Mouse (Mus musculus): Measurements from ENCODE around the gene Gm37240.

Gm37240 gene

DNA sequence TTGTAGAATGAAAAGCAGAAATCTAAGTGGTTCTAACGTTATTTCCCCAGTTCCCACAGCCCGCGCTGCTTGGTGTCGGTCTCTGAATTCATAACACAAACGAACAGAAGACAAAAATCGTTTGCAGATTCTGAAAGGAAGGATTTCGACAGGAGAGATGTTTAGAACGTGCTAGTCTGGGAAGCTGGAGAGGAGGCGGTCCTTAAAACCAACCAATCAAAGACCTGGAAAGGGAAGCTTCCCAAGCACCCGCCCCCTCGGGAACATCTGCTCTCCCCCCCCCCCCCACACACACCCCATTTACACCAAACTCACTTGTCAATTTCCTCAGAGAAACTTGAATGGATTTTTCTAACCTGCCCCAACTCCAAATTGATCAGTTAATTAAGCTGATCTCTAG lies 780.4 kb downstream of the Gm37240 start:
- DNase-seq, result no peak

DNA sequence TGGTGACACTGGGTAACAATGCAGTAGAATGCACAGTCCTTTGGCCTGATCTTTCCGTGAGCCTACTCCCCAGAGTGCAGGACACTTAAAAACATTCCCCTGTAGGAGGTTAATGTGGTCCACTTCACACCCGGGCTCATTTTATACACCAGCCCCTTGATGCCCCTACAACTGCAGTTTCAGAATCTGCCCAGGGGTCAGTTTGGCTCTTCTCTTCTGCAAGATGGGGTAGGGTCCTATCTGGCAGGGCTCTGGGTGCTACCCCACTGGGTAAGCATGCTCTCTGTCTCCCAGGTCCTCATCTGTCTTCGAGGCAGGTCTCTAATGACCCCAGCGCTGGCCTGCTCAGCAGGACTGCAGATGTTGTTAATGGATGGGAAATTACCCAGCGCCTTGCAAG lies 783.0 kb downstream of the Gm37240 start:
- DNase-seq, result no peak

DNA sequence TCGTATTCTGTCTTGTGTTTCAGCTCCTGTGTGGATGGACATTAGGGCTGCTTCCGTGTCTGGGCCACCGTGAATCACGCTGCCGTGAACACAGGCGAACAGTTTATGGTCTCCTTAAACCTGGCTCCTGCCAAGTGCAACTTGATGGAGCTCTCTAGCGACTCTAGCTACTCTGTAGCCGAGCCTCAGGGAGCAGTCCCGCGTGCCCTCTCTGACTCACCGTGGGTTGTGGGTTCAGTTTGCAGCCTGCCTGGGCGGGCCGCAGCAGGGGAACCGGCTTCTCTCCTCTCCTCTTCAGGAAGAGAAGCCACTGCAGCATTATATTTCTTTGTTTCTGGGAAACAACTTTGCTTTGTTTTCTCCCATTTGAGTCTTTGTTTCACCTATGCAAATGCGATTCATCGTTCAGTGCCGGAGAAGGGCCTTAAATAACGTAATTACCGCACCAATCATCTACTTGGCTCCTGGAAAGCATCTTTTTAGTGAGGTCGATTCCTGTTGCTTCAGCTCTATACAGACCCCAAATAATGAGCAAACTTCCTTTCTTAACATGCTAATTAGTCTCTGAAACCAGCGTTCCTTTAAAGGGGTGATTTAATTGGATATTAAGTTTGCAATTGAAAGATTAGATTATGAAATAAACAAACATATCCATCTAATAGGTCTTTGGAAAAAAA lies 806.3 kb downstream of the Gm37240 start:
- DNase-seq, result no peak

DNA sequence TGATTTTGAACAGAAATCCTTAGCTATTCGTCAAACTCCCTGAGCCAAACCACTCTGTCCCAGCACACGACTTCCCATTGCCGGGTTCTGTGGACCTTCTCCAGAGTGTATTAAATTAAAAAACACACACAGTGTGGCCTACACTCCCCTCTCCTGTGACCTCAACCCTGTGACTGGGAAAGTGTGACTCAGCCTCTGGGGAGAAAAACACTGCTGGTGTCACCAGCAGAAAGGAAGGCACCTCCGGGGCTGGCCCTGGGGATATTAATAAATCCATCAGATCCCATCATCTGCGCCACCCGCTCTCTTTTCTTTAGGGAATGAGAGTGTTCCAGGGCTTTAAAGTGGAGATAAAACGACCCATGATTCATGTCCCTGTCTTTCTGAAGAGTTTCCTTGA lies 823.2 kb downstream of the Gm37240 start:
- DNase-seq, result no peak

DNA sequence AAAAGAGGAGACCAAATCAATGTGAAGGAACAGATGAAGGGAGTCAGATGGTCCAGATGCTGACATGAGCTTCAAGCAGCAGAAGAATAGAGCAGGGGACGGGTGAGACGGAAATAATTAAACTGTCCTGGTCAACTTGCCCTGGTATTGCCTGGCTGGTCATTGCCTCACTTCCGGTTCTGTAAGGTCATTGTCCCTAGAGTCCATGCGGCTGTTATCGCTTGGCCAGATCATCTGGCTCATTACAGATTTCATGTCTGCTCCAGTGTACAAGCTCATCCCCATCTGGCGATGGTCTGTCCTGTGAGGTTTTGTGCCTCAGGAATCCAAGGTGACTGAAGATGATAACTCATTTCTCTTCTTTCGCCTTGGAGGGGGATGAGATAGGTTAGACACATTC lies 827.2 kb downstream of the Gm37240 start:
- no peak for DNase-seq

DNA sequence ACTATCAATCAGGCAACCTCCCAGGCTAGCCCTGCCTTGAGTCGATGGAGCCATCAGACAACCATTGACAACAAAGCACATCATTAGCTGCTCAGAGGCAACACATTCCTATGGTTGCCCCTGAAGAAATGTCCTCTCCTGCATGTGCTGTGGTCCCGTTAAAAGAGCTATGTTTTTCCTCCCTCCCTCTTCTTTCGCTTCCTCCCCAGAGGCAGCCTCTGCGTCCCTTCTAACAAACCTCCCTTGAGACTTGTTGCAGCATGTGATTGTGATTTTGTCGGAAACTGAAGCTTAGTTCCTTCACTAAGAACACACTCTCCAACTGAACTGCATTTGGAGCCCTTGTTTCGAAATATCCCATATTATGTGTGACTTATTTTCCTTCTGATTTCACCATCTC lies 830.1 kb downstream of the Gm37240 start:
- no peak for DNase-seq

DNA sequence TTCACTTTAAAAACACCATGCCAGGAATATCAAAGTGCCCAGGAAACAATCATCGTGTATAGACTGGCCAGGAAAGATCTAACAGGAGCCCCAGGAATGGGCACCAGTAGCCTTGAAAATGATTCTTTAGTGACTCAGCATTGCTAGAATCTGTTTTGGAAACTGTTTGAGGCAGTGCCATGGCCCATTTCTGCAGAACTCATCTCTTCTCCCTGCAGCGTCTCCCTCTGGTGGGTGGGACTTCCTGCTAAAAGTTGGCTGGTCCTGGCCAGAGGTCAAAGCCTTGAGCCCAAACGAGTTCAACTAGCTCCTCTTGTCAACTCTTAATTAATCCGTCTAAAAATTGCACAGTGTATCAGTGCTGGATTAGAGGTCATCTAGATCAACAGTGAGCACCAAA lies 833.8 kb downstream of the Gm37240 start:
- DNase-seq, result no peak

DNA sequence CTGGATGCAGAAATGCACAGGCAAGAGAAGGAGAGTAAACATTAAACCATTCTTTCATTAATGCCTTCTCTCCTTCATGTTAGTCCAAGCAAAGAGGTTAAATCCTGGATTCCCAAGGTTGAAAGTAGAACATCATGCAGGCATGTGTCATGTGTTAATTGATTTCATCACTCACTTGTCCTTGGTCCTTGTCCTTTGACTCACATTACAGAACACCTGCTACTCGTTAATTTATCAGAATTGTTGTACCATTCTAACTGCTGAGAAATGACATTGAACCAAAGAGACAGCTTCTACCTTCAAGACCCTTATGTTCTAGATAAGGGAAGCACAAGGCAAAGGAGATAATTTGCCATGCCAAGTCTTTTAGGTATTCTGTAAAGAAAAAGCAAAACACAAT lies 835.1 kb downstream of the Gm37240 start:
- DNase-seq, result no peak

DNA sequence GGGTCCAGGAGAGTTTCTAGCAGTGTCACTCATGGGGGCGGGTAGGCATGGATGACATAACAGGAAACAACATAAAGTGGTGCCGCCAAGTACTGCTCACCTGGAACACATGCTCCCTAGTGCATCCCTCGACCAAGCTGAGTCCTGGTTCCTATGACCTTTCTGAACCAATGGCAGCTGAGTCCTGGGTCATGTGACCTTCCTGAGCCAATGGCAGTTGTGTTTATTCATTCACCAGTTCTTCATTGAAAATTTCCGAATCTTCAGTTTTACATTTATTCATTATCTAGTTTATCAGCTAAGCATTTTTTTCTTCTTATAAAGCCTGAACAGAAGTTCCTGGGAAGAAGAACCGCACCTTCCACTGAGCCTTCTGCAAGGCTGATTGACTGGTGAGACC lies 838.7 kb downstream of the Gm37240 start:
- DNase-seq, result no peak

DNA sequence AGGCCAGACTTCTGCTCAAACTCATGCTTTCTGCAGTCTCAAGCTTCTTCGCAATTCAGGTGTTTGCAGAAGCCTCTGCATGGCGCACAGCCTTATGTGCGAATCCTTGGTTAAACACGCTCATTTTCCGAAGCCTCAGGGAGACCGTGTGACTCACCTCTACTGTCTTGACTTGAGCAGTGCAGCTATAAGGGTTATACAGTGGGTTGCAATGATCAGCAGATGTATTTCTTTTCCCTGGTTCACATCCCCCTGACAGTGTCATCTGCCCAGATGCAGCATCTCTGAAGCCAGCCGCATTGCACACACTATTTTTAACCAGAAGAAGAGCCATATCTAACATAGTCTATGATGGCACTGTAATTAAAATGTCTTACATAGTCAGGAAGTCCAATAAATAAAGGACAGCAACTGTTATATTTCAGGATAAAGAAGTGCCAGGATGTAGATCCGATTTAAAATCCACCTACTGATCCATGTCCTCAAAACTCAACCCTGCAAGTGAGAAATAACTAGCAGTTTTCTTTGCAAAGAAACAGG lies 843.6 kb downstream of the Gm37240 start:
- no peak for DNase-seq

DNA sequence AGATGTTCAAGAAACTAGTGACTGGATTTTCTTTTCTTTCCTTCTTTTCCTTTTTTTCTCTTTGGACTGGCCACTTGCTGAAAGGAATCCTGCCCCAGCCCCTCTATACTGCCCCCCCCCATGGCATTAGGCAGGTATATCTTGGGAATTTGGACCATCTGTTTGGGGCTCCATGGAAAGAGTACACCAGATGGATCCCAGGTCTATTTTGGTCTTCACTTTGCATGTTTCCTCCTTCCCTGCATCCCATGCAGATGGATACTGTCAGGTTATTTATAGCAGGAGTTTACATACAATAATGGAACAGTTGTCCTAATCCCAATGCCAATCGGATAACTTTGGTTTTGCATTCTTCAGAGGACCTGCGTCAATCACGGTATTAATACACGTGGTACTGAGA lies 845.2 kb downstream of the Gm37240 start:
- peak; percentile 62 for DNase-seq

DNA sequence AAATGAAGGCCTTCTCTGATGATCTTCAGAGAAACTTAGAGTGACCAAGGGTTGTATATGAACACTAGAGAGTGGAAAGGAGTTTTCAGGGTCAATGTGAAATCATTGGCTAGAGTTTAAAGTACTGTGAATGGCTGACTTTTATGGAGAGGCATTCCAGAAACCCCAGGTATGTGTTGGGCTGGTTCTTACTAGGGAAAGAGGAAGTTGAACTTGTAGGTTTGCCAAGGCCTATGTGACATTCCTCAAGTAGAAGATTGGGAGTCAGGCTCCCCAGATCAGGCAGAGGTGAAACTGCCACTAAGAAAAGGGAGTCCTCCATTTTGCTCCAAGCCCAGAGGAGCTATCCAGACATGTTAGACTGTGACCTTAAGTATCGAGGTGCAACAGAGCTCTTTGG lies 858.2 kb downstream of the Gm37240 start:
- DNase-seq, result no peak

DNA sequence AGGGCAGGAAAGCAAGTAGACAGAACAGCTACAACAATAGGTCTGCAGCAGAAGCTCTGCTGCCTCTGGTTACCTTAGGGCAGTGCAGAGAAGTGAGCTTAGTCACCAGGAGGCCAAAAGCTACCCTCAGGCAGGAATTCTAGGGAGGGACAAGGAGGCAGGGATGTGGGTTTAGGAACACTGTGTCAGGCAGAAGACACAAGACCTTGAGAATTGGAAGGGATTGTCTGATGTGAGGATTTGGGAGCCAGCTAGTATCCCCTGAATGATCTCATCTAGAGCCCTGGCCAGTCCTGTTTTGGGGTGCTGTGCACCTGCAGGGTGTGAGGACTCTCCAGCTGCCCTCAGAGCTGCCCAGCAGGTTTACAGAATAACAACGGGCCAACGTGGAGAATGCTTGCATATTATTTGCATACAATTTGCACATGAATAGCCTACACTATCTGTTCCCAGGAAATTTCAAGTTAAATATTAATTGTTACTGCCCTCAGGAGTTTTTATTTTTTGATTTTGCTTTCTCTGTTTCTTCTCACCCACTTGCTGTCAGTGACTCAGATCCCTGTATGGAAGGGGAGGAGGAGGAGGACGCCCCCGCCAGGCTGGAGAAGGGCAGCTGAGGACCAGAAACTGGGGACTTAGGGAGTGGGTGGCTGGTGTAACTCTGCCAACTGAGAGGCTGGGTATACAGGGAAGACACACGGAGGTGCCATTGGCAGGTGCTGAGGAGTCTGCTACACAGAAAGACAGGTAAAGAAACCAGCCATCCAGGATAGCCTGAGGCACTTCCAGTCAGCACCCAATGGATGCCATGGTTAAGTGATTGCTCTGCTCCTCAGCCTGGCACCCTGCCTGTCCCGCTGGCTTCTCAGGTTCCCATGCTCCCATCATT lies 862.3 kb downstream of the Gm37240 start:
- no peak for DNase-seq

DNA sequence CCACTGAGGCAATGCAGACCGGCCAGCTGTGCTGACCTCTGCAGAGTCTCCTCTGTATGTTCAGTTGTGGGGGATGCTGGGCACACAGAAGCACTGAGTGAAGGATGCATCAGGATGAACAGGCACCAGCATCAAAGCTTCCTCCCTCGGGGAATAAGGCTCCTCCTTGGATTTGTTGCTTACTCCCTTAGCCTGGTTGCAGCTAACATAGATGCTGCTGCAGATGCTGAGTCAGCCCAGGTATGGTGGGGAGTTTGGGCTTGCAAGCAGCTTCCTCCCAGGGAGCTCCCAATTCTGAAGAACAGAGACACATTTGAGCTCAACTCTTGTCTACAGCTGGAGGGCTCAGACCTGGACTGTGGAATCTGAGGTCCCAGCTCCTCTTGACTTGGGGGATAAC lies 863.1 kb downstream of the Gm37240 start:
- DNase-seq, result no peak

DNA sequence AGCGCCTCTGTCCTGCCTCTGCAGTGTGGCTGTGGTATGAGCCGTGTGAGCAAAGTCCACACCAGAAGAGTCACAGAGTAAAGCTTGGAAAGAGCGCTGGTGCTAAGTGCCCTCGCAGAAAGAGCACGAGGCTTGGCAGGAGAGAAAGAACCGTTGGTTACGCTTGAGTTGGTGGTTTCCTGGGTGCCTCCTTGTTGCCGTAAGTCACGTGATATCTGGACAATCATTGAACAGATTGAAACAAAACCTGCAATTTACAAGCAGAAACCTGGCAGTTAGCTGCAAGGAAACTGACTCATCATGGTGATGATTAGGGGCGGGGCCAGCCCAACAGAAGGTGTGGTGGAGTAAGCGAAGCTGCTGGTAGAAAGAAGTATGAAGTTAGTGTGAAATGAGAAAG lies 864.5 kb downstream of the Gm37240 start:
- no peak for DNase-seq

DNA sequence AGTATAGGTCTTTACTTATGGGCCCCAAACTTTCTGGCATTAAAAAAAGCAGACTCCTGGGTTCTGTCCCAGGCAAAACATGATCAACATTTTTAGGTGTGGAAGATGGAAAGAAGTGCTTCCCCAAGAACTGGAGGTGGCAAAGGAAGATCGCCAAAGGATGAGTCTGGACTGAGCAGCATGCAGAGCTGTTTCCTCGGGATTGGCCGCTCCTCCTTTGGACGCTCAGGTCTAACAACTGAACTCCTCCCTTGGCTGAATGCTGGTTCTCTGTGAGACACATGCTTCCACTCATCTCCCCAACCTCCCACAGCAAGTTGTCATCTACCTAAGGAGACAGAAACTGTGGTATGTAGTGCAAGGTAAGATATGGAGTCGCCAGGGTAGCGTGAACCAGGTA lies 865.5 kb downstream of the Gm37240 start:
- DNase-seq, result no peak

DNA sequence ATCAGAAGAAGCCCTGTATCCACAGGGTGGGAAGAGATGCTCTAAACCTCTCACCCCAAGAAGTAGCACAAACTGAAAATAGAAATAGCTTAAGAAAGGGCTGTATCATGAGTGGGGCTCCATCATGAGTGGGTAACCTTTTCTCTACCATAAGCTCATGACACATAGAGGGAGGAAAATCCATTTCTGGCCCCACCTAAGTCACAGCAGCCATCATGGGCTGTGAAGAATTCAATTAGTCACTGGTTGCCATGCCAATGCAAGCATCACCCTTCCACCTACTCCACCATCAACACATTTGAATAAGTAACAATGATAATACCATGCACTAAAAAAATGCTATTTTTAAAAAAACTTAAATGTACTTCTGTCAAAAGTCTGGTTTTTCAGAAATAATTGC lies 867.2 kb downstream of the Gm37240 start:
- DNase-seq, result no peak

DNA sequence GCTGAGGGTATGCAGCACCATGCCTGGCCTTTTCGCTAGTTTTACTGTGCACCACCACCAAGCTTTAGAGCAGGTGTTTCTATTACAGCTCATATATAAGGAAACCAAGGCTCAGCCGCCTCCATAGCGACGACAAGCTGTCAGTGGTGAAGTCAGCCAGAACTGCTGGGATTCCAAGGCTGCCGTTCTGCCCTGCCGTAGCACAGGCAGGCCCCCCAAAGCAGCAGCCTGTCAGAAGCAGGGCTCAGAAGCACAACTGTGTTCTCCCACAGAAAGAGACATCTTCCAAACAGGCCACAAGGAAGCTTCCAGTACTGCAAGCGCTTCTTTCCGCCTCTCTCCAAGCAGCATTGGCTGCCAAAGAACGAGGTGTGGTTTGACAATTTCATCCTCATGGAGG lies 871.7 kb downstream of the Gm37240 start:
- DNase-seq, result no peak

DNA sequence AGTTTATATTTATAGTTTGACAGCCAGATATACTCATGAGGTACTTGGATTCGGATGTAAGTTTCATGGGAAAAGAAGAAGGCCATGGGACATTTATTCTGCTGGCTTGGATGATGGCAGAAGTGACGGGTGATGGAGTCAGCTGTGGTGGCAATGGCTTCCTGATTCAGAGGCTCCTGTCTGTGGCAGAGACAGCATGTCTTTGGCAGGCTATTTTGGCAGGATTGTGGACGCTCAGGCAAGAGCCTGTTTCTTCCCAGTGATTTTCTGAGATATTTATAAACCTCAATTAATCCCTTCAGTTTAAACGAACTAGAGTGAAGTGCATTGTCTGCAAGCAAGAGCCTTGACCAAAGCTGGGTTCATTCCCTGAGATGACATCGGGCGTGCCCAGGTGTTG lies 874.4 kb downstream of the Gm37240 start:
- no peak for DNase-seq

DNA sequence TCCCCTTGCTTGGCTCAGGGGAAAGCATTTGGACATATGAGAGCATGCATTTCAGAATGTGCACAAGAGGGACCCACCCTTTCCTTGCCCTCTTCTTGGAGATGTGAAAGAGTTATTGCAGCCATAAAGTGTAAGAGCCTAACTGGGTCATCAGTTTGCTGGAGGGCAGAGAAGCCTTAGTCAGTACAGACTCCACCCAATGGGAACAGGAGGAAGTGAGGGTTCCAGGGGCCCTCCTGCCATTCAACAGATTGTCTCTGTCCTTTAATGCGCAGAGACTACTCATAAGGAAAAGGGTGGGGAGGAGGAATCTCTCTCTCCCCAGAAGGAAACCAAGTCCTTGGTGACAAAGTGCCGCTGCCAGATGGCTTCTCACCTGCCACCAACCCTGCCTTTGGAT lies 882.1 kb downstream of the Gm37240 start:
- DNase-seq, result peak; percentile 6

DNA sequence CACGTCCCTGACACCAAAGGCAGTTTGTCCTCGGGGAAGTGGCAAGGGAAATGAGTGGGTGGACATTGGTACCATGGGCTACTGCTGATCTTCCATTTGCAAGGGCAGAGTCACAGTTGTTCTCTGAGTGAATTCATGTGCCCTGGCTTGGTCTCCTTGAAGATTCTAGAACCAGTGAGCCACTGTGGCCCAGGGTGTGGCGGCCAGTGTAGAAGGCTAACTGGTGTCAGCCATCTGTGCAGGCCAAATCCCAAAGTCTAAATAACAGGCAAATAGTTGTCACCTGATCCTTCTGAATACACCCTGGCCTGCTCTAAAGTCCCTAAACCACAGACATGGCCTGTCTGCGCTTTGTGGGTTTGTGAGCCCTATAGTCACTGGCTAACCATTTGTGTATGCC lies 898.4 kb downstream of the Gm37240 start:
- no peak for DNase-seq

DNA sequence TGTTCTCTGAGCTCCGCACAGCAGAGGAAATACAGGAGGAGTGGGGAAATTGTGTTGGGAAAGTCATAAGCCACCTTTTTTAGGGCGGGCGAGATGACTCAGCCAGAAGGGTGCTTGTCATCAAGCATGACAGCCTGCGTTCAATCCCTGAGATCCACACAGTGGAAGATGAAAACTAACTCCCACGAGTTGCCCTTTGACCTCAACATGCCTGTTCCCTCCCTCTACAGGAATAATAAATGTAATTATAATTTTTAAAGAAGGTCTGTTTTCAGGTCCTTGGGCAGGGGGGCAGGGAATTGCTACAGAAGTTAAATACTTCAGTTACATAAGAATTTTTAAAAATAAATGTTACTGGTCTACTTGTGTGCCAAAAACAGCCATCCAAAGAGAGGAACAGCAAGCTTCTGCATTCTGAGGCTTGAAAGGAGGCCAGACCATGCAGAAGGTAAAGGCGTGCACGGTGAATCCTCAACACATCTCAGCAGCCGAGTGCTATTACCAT lies 902.1 kb downstream of the Gm37240 start:
- DNase-seq, result no peak

DNA sequence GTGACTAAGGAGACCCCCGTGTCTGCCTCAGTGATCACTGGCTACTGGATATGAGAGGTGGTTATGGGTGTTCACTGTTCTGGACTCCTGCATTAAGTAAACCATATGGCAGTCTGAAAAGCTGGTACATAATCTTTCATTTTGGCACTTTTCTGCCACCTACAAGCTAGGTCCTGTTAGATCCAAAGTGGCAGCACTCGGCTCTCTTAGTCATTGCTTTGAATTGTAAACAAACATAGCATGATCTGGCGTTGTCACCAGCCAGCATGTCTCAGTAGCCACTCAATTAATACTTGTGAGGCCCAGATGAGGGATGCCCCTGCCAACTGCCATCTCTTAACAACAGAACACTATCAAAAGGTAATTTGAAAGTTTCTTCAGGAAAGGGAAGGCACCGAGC lies 904.6 kb downstream of the Gm37240 start:
- DNase-seq, result no peak

DNA sequence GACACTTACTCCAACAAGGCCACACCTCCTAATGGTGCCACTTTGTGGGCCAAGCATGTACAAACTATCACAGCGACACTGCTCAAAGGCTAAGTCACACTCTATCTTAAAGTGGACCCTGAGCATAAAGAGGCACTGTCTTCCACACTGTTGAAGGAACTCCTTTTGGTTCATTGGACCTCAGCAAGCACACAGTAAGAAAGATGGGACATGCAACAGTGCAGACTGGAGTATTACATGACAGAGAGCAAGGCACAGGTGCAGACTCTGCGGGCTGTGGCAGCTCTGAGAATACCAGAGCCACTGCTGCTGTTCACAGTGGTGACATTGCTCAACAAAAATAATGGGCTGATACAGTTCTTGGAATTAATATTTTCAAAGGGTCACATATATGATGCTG lies 907.2 kb downstream of the Gm37240 start:
- no peak for DNase-seq
